Mouse (Mus musculus) hindbrain, embryonic 15.5 days (tissue): ENCODE data around the gene Igf2bp2. TPM values are rescaled to one million over a fixed set of nuclear protein-coding genes. Genes with fewer than 3 reads are reported as not detected.
A peak's percentile ranks its signal among the peaks of the same experiment; 100 is the strongest.

Source experiments
- ATAC-seq: fragments of 200-750 bp; cut with Nextera tagmentation; 2 replicates; pipeline ENCODE4 v1.8.0; 2017; ENCODE audit warnings: low read depth, moderate number of reproducible peaks, moderate TSS enrichment; ENCODE audit not compliant: low FRiP score
- H3K27ac ChIP-seq: fragments of 300-500 bp; sonication (generic); replicated peaks from 2 replicates; pipeline ENCODE4 v1.5.1; 2015; ENCODE audit warnings: mild to moderate bottlenecking, inconsistent platforms
- H3K27me3 ChIP-seq: fragments of 300-500 bp; sonication (generic); 2 replicates; pipeline ENCODE4 v1.6.1; 2015; ENCODE audit warnings: control low read depth, inconsistent platforms
- H3K36me3 ChIP-seq: fragments of 300-500 bp; sonication (generic); 2 replicates; pipeline ENCODE4 v1.6.1; 2015; ENCODE audit warnings: control low read depth, inconsistent platforms
- H3K4me1 ChIP-seq: fragments of 300-500 bp; sonication (generic); replicated peaks from 2 replicates; pipeline ENCODE4 v1.6.1; 2015; ENCODE audit warnings: control low read depth, inconsistent platforms
- H3K4me2 ChIP-seq: fragments of 300-500 bp; sonication (generic); 2 replicates; pipeline ENCODE4 v1.6.1; 2015; ENCODE audit warnings: moderate library complexity, mild to moderate bottlenecking, inconsistent platforms
- H3K4me3 ChIP-seq: fragments of 300-500 bp; sonication (generic); 2 replicates; pipeline ENCODE4 v1.5.1; 2015; ENCODE audit warnings: mild to moderate bottlenecking, inconsistent platforms
- H3K9ac ChIP-seq: fragments of 300-500 bp; sonication (generic); 2 replicates; pipeline ENCODE4 v1.6.1; 2015; ENCODE audit warnings: inconsistent platforms
- H3K9me3 ChIP-seq: fragments of 300-500 bp; sonication (generic); 2 replicates; pipeline ENCODE4 v1.6.1; 2016; ENCODE audit warnings: control low read depth, inconsistent platforms
- WGBS: fragments of 180-500 bp; shearing (Covaris S2); methylation state at CpG from one replicate; pipeline ENCODE4 v1.1.7; 2015; 5-methylcytosine and 5-hydroxymethylcytosine counted together
- polyA plus RNA-seq: library from polyadenylated mRNA; unstranded; fragments of >200 nt; fragmentation: Nextera tagmentation; extraction: Ambion mirVana; gene quantifications from 2 replicates; pipeline ENCODE4 v1.2.1, GENCODE M21; 2015

Igf2bp2 gene
- polyA plus RNA-seq, 1 experiment from 2014 or later = 20.3 TPM

DNA sequence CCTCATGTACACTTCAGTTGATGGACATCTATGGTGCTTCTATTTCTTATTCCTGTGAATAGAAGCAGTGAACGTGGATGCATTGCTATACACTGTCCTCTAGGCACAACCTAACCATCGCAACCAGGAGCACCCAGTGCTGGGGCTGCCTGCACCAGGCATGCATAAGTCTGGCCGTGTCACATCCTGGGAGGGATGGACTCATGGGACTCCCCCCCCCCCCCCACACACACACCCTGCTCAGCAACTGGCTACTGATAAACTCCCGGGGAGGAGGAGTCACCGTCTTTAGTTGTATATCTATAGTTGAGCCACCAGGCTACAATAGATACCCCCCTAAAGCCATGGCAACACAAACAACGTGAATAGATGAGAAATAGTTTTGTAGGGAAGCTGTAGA lies 105.6 kb downstream of the Igf2bp2 start:
- H3K9ac ChIP-seq = no peak overlapping the region
- no peak for ATAC-seq

DNA sequence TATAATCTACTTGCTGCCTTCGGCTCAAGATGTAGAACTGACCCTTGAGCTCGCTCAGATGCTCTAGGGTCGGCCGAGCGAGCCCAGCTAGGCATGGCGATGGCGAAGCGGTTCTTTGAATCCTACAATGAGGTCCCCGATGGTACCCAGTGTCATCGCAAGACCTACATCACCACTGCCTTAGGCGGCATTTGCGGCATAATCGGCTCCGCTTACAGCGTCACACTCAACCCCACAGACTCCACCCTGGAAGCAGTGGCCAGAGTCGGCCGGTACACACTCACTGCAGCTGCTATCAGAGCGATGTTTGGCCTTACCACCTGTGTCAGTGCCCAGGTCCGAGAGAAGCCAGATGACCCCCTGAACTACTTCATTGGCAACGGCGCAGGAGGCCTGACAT lies 109.7 kb downstream of the Igf2bp2 start:
- Histone ChIP-seq H3K4me1 (no peaks in the 10 kb centered on the region), H3K27me3 (no peaks in the 10 kb centered on the region), H3K36me3 (peaks cover 8% of the 10 kb centered on the region; the same call in 1 of the 2 replicates), H3K4me2 (no peak overlapping the region), H3K27ac (no peak overlapping the region), H3K9me3 (no peaks in the 10 kb centered on the region), H3K4me3 (no peak overlapping the region), H3K9ac (no peak overlapping the region)
- 95% methylated on average over 21 of the region's 21 CpGs for WGBS
- ATAC-seq = no peak

More for the DNA sequence above, 105.6 kb downstream of the Igf2bp2 start:
- 51% methylated on average over 6 of the region's 6 CpGs for whole genome bisulfite sequencing
- H3K27me3 ChIP-seq = no peaks in the 10 kb centered on the region
- H3K36me3 ChIP-seq = peaks cover 25% of the 10 kb centered on the region
- no peak overlapping the region for H3K4me2 ChIP-seq
- H3K27ac ChIP-seq = no peak overlapping the region
- no peak overlapping the region for H3K4me3 ChIP-seq
- no peaks in the 10 kb centered on the region for H3K4me1 ChIP-seq
- no peaks in the 10 kb centered on the region for H3K9me3 ChIP-seq

GRCm38 (mm10) chr16:22046739-22047366 lies 116.2 kb downstream of the Igf2bp2 start:
- no peaks in the 10 kb centered on the region for H3K9me3 ChIP-seq
- no peak overlapping the region for H3K4me3 ChIP-seq
- H3K9ac ChIP-seq = no peak overlapping the region
- H3K4me2 ChIP-seq = no peak overlapping the region
- H3K27ac ChIP-seq = no peak overlapping the region
- no peaks in the 10 kb centered on the region for H3K4me1 ChIP-seq
- no peaks in the 10 kb centered on the region for H3K27me3 ChIP-seq
- 79% methylated on average over 10 of the region's 10 CpGs for WGBS
- H3K36me3 ChIP-seq = peaks cover 45% of the 10 kb centered on the region
- ATAC-seq = no peak

DNA sequence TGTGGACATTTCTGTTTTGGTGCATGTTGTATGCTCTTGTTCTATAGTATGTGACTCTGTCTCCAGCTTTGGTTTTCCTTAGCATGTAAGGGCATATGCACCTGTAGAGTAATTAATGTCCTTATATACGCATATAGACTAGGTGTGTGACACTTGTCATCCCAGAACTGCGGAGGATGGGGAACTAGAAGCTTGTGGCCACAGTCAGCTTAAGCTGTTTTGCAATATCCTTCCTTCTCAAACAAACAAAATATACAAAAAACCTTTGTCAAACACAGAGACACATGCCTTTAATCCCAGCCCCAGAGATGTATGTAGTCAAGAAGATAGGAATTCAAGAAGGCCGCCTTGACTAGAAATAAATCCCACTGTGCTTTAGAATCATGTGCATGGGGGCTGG lies 117.2 kb downstream of the Igf2bp2 start:
- H3K36me3 ChIP-seq = peaks cover 52% of the 10 kb centered on the region
- no peak overlapping the region for H3K4me2 ChIP-seq
- ATAC-seq = no peak
- no peaks in the 10 kb centered on the region for H3K9me3 ChIP-seq
- H3K9ac ChIP-seq = no peak overlapping the region
- no peaks in the 10 kb centered on the region for H3K27me3 ChIP-seq
- H3K4me1 ChIP-seq = no peaks in the 10 kb centered on the region
- no peak overlapping the region for H3K4me3 ChIP-seq
- no peak overlapping the region for H3K27ac ChIP-seq
- WGBS = 98% methylated on average over 3 of the region's 3 CpGs

GRCm38 (mm10) chr16:22043830-22044229 lies 119.3 kb downstream of the Igf2bp2 start:
- 94% methylated on average over 4 of the region's 4 CpGs for WGBS
- Histone ChIP-seq H3K9me3 (no peaks in the 10 kb centered on the region), H3K4me1 (no peaks in the 10 kb centered on the region), H3K36me3 (peaks cover 65% of the 10 kb centered on the region), H3K27me3 (no peaks in the 10 kb centered on the region), H3K9ac (no peak overlapping the region), H3K4me3 (no peak overlapping the region), H3K27ac (no peak overlapping the region), H3K4me2 (no peak overlapping the region)
- no peak for ATAC-seq

GRCm38 (mm10) chr16:22039978-22040377 lies 123.1 kb downstream of the Igf2bp2 start:
- Histone ChIP-seq H3K4me1 (no peaks in the 10 kb centered on the region), H3K27ac (no peak overlapping the region), H3K4me3 (no peak overlapping the region), H3K36me3 (peaks cover 60% of the 10 kb centered on the region), H3K27me3 (no peaks in the 10 kb centered on the region), H3K9ac (no peak overlapping the region), H3K9me3 (no peaks in the 10 kb centered on the region), H3K4me2 (no peak overlapping the region)
- no peak for ATAC-seq
- 100% methylated on average over 1 of the region's 1 CpGs for WGBS

DNA sequence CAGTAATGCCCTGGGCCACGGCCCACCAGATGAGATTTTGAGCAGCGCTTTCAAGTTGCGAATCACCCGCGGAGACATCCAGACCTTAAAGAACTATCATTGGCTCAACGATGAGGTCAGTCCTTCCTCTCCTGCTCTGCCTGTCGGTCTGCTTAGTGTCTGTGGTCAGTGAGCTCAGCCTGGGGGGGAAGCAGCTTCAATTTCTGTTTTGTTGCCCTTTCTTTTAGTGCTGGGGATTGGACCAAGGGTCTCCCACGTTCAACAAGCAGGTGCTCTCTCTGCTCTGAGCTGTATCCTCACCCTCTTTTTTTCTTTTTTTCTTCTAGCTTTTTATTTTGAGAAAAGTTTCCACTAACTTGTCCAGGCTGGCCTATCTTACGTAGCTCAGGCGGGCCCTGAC lies 124.5 kb downstream of the Igf2bp2 start:
- no peaks in the 10 kb centered on the region for H3K4me1 ChIP-seq
- no peak overlapping the region for H3K4me3 ChIP-seq
- H3K4me2 ChIP-seq = no peak overlapping the region
- no peak overlapping the region for H3K27ac ChIP-seq
- no peaks in the 10 kb centered on the region for H3K27me3 ChIP-seq
- WGBS = 90% methylated on average over 10 of the region's 10 CpGs
- no peaks in the 10 kb centered on the region for H3K9me3 ChIP-seq
- ATAC-seq = no peak
- no peak overlapping the region for H3K9ac ChIP-seq
- H3K36me3 ChIP-seq = peaks cover 46% of the 10 kb centered on the region

GRCm38 (mm10) chr16:22027474-22027873 lies 135.6 kb downstream of the Igf2bp2 start:
- no peak overlapping the region for H3K4me2 ChIP-seq
- peaks cover 64% of the 10 kb centered on the region for H3K36me3 ChIP-seq
- H3K4me1 ChIP-seq = no peaks in the 10 kb centered on the region
- H3K27me3 ChIP-seq = no peaks in the 10 kb centered on the region
- H3K4me3 ChIP-seq = no peak overlapping the region
- H3K27ac ChIP-seq = no peak overlapping the region
- no peaks in the 10 kb centered on the region for H3K9me3 ChIP-seq
- H3K9ac ChIP-seq = no peak overlapping the region
- no peak for ATAC-seq
- 95% methylated on average over 5 of the region's 5 CpGs for WGBS

DNA sequence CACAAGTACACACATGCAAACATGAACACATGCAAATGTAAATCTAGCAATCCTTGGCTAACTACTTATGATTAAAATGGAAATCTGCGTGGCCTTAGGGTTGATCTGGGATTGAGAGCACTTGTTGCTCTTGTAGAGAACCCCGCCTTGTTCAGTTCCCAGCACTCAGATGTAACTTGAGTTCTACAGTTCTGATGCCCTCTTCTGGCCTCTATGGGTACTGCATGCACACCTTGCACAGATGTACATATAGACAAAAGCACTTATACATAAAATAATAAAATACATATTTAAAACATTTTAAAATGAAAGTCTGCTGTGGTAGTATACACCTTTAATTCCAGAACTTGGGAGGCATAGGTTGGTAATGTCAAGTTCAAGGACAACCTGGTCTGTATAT lies 141.0 kb downstream of the Igf2bp2 start:
- no peak overlapping the region for H3K4me3 ChIP-seq
- H3K9me3 ChIP-seq = no peaks in the 10 kb centered on the region
- H3K4me1 ChIP-seq = no peaks in the 10 kb centered on the region
- H3K27me3 ChIP-seq = no peaks in the 10 kb centered on the region
- 97% methylated on average over 2 of the region's 2 CpGs for WGBS
- ATAC-seq = no peak
- no peak overlapping the region for H3K9ac ChIP-seq
- peaks cover 67% of the 10 kb centered on the region for H3K36me3 ChIP-seq
- H3K4me2 ChIP-seq = no peak overlapping the region
- H3K27ac ChIP-seq = no peak overlapping the region

GRCm38 (mm10) chr16:22015569-22015968 lies 147.5 kb downstream of the Igf2bp2 start:
- no peak overlapping the region for H3K4me3 ChIP-seq
- no peak overlapping the region for H3K9ac ChIP-seq
- ATAC-seq = no peak
- no peaks in the 10 kb centered on the region for H3K27me3 ChIP-seq
- H3K36me3 ChIP-seq = peaks cover 42% of the 10 kb centered on the region
- no peak overlapping the region for H3K27ac ChIP-seq
- no peaks in the 10 kb centered on the region for H3K9me3 ChIP-seq
- peaks cover 8% of the 10 kb centered on the region for H3K4me1 ChIP-seq
- WGBS = 93% methylated on average over 1 of the region's 1 CpGs
- H3K4me2 ChIP-seq = no peak overlapping the region

DNA sequence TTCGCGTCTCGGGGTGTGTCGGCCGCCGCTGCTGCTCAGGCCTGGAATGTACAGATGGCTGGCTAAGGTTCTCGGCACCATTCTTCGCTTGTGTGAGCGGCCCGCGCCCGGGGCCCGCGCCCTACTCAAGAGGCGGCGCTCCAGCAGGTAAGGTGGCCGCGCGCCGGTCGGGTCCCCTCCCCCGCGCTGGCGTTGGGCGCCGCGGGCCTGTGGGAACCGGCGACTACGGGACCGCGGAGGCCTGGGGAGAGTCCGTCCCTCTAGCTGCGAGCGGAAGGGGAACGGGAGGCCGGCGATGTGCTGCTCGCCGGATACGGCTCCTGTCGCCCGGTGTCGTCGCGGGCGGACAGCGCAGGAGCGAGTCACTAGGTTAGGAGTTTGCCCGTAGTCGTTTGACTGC lies 153.5 kb downstream of the Igf2bp2 start:
- Histone ChIP-seq H3K4me1 (peaks cover 18% of the 10 kb centered on the region), H3K27ac (peak overlapping the region; percentile 88), H3K9ac (peak overlapping the region; percentile 96), H3K4me3 (peak overlapping the region; percentile 100), H3K27me3 (no peaks in the 10 kb centered on the region), H3K9me3 (no peaks in the 10 kb centered on the region), H3K4me2 (peak overlapping the region; percentile 69), H3K36me3 (no peaks in the 10 kb centered on the region)
- ATAC-seq = peak; percentile 75
- WGBS = 0% methylated on average over 51 of the region's 51 CpGs

- Histone ChIP-seq H3K27ac (peak within 1 kb of the TSS; percentile 88), H3K4me3 (peak within 1 kb of the TSS; percentile 100), H3K27me3 (no peaks in the 10 kb centered on the region), H3K9me3 (no peaks in the 10 kb centered on the region), H3K9ac (peak within 1 kb of the TSS; percentile 96), H3K4me1 (peaks cover 18% of the 10 kb centered on the region), H3K36me3 (no peaks in the 10 kb centered on the region), H3K4me2 (peak within 1 kb of the TSS; percentile 69)
- WGBS = under 1% methylated on average over 45 of the region's 45 CpGs
- peak; percentile 99 for ATAC-seq
Measured at GRCm38 (mm10) chr16:22009099-22009584, 154.0 kb downstream of the Igf2bp2 start, which contains the start of gene Senp2. Gene Senp2 (plus strand): TSS chr16:22009484.
